Mouse (Mus musculus): Measurements from ENCODE around the gene Creld2. TPM values are rescaled to one million over a fixed set of nuclear protein-coding genes. Genes with fewer than 3 reads are reported as not detected.

Creld2 gene
- polyA plus RNA-seq, 1 experiment: 372 TPM

DNA sequence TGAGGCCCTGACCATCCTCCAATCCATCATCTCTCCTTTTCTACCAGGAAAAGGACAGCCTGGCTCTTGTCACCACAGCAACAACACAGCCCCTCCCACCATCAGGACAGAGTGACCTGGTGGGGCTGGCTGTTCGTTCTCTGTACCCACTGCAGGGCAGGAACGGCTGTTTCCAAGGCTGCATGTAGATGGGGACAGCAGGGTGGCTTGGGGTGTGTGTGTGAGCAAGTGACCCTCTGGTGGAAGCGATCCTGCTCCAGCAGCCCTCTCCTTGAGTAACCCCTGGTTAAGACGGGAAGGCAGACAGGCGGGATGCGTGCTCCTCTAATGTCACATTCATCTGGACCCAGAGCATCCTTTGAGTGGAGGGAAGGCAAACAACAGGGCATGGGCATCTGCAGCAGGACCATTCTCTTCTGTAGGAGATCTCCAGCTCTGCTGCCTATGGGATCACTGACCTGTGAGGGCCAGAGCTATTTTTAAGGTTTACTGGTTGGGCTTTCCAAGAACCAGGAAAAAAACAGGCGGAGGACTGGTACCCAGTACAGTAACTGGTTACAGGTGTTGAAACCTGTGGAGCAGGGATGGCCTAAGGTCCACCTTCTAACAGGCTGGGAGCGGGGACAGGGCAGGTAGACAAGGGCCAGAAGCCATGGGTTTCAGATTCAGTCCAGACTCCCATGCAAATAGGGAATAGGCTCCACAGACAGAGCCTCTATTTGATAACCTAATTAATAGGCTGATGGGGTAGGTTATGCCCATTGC is 39.9 kb downstream of the Creld2 start:
- Histone ChIP-seq H3K27me3 (ENCODE audit: control insufficient read depth, insufficient read depth, low read length) (no peaks in the 10 kb centered on the region), H3K4me1 (ENCODE audit: control insufficient read depth, insufficient read depth, low read length) (peaks cover 31% of the 10 kb centered on the region), H3K27ac (ENCODE audit: control insufficient read depth, insufficient read depth, low read depth, low read length) (no peak overlapping the region)

GRCm38 (mm10) chr15:88860781-88861180 is 41.3 kb downstream of the Creld2 start:
- Histone ChIP-seq H3K27ac (ENCODE audit: control insufficient read depth, insufficient read depth, low read depth, low read length) (peak overlapping the region; percentile 67), H3K4me3 (ENCODE audit: control insufficient read depth, low read depth, low read length) (no peak overlapping the region), H3K4me1 (ENCODE audit: control insufficient read depth, insufficient read depth, low read length) (peaks cover 28% of the 10 kb centered on the region), H3K27me3 (ENCODE audit: control insufficient read depth, insufficient read depth, low read length) (no peaks in the 10 kb centered on the region), H3K36me3 (ENCODE audit: control insufficient read depth, insufficient read depth, low read length) (peaks cover 3% of the 10 kb centered on the region)
- TF ChIP-seq CTCF (IDR thresholded peaks at IDR 0.05; ENCODE audit: control insufficient read depth, insufficient read depth, insufficient replicate concordance, low read depth, low read length) (no peak), POLR2A (IDR thresholded peaks at IDR 0.05; ENCODE audit: control insufficient read depth, low read depth, low read length) (no peak)

More for the DNA sequence above, 39.9 kb downstream of the Creld2 start:
- no peaks in the 10 kb centered on the region; the same call in 1 of the 2 replicates for H3K36me3 ChIP-seq (ENCODE audit: control insufficient read depth, insufficient read depth, low read length)
- TF ChIP-seq CTCF (IDR thresholded peaks at IDR 0.05; ENCODE audit: control insufficient read depth, insufficient read depth, insufficient replicate concordance, low read depth, low read length): no peak
- TF ChIP-seq POLR2A (IDR thresholded peaks at IDR 0.05; ENCODE audit: control insufficient read depth, low read depth, low read length): no peak
- H3K4me3 ChIP-seq (ENCODE audit: control insufficient read depth, low read depth, low read length): no peak overlapping the region

GRCm38 (mm10) chr15:88861772-88862622 is 42.6 kb downstream of the Creld2 start, which contains the start of gene Pim3:
Gene Pim3 (plus strand): TSS chr15:88862186.
- Histone ChIP-seq H3K36me3 (ENCODE audit: control insufficient read depth, insufficient read depth, low read length) (peaks cover 3% of the 10 kb centered on the region), H3K27me3 (ENCODE audit: control insufficient read depth, insufficient read depth, low read length) (no peaks in the 10 kb centered on the region), H3K4me1 (ENCODE audit: control insufficient read depth, insufficient read depth, low read length) (peaks cover 33% of the 10 kb centered on the region), H3K27ac (ENCODE audit: control insufficient read depth, insufficient read depth, low read depth, low read length) (peak within 1 kb of the TSS; percentile 99), H3K4me3 (ENCODE audit: control insufficient read depth, low read depth, low read length) (peak within 1 kb of the TSS; percentile 95)
- TF ChIP-seq CTCF (IDR thresholded peaks at IDR 0.05; ENCODE audit: control insufficient read depth, insufficient read depth, insufficient replicate concordance, low read depth, low read length) (no peak), POLR2A (IDR thresholded peaks at IDR 0.05; ENCODE audit: control insufficient read depth, low read depth, low read length) (peak; percentile 88)

DNA sequence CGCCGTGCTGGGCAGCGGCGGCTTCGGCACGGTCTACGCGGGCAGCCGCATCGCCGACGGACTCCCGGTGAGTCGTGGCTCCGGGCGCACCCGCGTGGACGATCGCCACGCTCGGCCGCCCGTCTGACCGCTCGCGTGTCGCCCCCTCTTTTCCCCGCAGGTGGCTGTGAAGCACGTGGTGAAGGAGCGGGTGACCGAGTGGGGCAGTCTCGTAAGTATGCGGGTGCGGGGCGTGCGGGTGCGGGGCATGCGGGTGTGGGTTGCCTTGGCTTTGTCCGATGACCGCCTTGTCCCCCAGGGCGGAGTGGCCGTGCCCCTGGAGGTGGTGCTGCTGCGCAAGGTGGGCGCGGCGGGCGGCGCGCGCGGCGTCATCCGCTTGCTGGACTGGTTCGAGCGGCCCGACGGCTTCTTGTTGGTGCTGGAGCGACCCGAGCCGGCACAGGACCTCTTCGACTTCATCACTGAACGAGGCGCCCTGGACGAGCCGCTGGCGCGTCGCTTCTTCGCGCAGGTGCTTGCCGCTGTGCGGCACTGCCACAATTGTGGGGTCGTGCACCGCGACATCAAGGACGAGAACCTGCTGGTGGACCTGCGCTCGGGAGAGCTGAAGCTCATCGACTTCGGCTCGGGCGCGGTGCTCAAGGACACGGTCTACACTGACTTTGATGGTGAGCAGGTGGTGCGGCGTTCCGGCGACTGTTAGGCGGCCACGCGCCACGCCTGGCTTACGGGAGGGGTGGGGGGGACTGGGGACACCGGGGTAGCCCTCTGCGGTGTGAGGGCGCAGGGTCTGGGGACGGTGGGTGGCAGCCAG is 43.6 kb downstream of the Creld2 start:
- peaks cover 3% of the 10 kb centered on the region for H3K36me3 ChIP-seq (ENCODE audit: control insufficient read depth, insufficient read depth, low read length)
- peak overlapping the region; percentile 95 for H3K4me3 ChIP-seq (ENCODE audit: control insufficient read depth, low read depth, low read length)
- peaks cover 42% of the 10 kb centered on the region for H3K4me1 ChIP-seq (ENCODE audit: control insufficient read depth, insufficient read depth, low read length)
- no peaks in the 10 kb centered on the region for H3K27me3 ChIP-seq (ENCODE audit: control insufficient read depth, insufficient read depth, low read length)
- H3K27ac ChIP-seq (ENCODE audit: control insufficient read depth, insufficient read depth, low read depth, low read length): peak overlapping the region; percentile 74
- no peak for TF ChIP-seq POLR2A (IDR thresholded peaks at IDR 0.05; ENCODE audit: control insufficient read depth, low read depth, low read length)

- H3K36me3 ChIP-seq (ENCODE audit: control insufficient read depth, insufficient read depth, low read length): peaks cover 3% of the 10 kb centered on the region
- no peaks in the 10 kb centered on the region for H3K27me3 ChIP-seq (ENCODE audit: control insufficient read depth, insufficient read depth, low read length)
- H3K4me1 ChIP-seq (ENCODE audit: control insufficient read depth, insufficient read depth, low read length): peaks cover 44% of the 10 kb centered on the region
- no peak for TF ChIP-seq CTCF (IDR thresholded peaks at IDR 0.05; ENCODE audit: control insufficient read depth, insufficient read depth, insufficient replicate concordance, low read depth, low read length)
- TF ChIP-seq POLR2A (IDR thresholded peaks at IDR 0.05; ENCODE audit: control insufficient read depth, low read depth, low read length): no peak
- H3K4me3 ChIP-seq (ENCODE audit: control insufficient read depth, low read depth, low read length): peak overlapping the region; percentile 95
- peak overlapping the region; percentile 69 for H3K27ac ChIP-seq (ENCODE audit: control insufficient read depth, insufficient read depth, low read depth, low read length)
Measured at GRCm38 (mm10) chr15:88863695-88864231, 44.3 kb downstream of the Creld2 start.

GRCm38 (mm10) chr15:88864270-88865030 is 45.0 kb downstream of the Creld2 start:
- Histone ChIP-seq H3K27ac (ENCODE audit: control insufficient read depth, insufficient read depth, low read depth, low read length) (peak overlapping the region; percentile 69), H3K4me1 (ENCODE audit: control insufficient read depth, insufficient read depth, low read length) (peaks cover 44% of the 10 kb centered on the region), H3K27me3 (ENCODE audit: control insufficient read depth, insufficient read depth, low read length) (no peaks in the 10 kb centered on the region), H3K4me3 (ENCODE audit: control insufficient read depth, low read depth, low read length) (peak overlapping the region; percentile 95), H3K36me3 (ENCODE audit: control insufficient read depth, insufficient read depth, low read length) (peaks cover 3% of the 10 kb centered on the region)
- TF ChIP-seq POLR2A (IDR thresholded peaks at IDR 0.05; ENCODE audit: control insufficient read depth, low read depth, low read length) (no peak), CTCF (IDR thresholded peaks at IDR 0.05; ENCODE audit: control insufficient read depth, insufficient read depth, insufficient replicate concordance, low read depth, low read length) (peak; percentile 20; the same call in 1 of the 2 replicates)

Measured in testis, adult 2 months (tissue).